Mouse (Mus musculus) midbrain, embryonic 11.5 days (tissue): ENCODE measurements around the gene Kmt2e. TPM values are rescaled to one million over a fixed set of nuclear protein-coding genes. Genes with fewer than 3 reads are reported as not detected.

Source experiments
- ATAC-seq: fragments of 200-750 bp; cut with Nextera tagmentation; 2 replicates; pipeline ENCODE4 v1.8.0; 2017; ENCODE audit warnings: moderate TSS enrichment, moderate library complexity; ENCODE audit not compliant: low FRiP score
- DNase-seq: peaks from one replicate; pipeline ENCODE4 v3.0.0; 2015; ENCODE audit warnings: low spot score; ENCODE audit errors: missing footprints
- H3K27ac ChIP-seq: fragments of 300-500 bp; sonication (generic); 2 replicates; pipeline ENCODE4 v1.5.1; 2014; ENCODE audit warnings: low read depth, low read length
- H3K27me3 ChIP-seq: fragments of 300-500 bp; sonication (generic); 2 replicates; pipeline ENCODE4 v1.6.1; 2014; ENCODE audit warnings: mild to moderate bottlenecking, low read length, moderate library complexity, mixed read lengths; ENCODE audit not compliant: control insufficient read depth, insufficient read depth
- H3K36me3 ChIP-seq: fragments of 300-500 bp; sonication (generic); 2 replicates; pipeline ENCODE4 v1.6.1; 2014; ENCODE audit warnings: mild to moderate bottlenecking, low read length, moderate library complexity, mixed read lengths; ENCODE audit not compliant: control insufficient read depth, insufficient read depth
- H3K4me1 ChIP-seq: fragments of 300-500 bp; sonication (generic); 2 replicates; pipeline ENCODE4 v1.6.1; 2014; ENCODE audit warnings: low read length; ENCODE audit not compliant: control insufficient read depth, insufficient read depth
- H3K4me2 ChIP-seq: fragments of 300-500 bp; sonication (generic); 2 replicates; pipeline ENCODE4 v1.6.1; 2014; ENCODE audit warnings: mild to moderate bottlenecking, moderate library complexity
- H3K4me3 ChIP-seq: fragments of 300-500 bp; sonication (generic); 2 replicates; pipeline ENCODE4 v1.5.1; 2014; ENCODE audit warnings: low read depth, low read length
- H3K9ac ChIP-seq: fragments of 300-500 bp; sonication (generic); 2 replicates; pipeline ENCODE4 v1.6.1; 2014; ENCODE audit warnings: low read length
- H3K9me3 ChIP-seq: fragments of 300-500 bp; sonication (generic); 2 replicates; pipeline ENCODE4 v1.6.1; 2016; ENCODE audit warnings: low read length; ENCODE audit not compliant: control insufficient read depth
- WGBS: fragments of 180-500 bp; shearing (Covaris S2); extraction: QIAGEN DNeasy Blood & Tissue Kit; methylation state at CpG from one replicate; pipeline ENCODE4 v1.1.7; 2014; 5-methylcytosine and 5-hydroxymethylcytosine counted together
- polyA plus RNA-seq: library from polyadenylated mRNA; unstranded; fragments of >200 nt; fragmentation: Nextera tagmentation; extraction: Ambion mirVana; gene quantifications from 2 replicates; pipeline ENCODE4 v1.2.1, GENCODE M21; 2014

The Kmt2e gene
- polyA plus RNA-seq, 1 experiment from 2014 or later = 110 TPM

DNA sequence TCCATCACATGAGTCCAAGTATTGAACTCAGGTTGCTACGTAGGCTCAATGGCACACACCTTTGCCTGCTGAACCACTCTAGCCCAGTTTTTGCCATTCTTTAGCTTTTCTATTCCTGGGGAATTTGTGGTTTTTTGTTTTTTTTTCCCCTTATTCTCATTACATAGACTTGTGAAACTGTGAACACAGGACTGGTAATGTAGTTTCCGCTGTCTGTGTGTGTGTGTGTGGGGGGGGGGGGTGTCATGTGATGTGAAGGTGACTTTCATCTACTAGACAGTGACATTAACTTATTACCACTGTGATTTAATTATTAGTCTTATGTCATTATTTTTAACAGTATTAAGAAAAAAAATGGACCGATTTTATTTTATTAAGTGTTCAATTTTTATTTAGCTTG lies 30.0 kb downstream of the Kmt2e start:
- Histone ChIP-seq H3K27me3 (no peaks in the 10 kb centered on the region), H3K27ac (no peak overlapping the region), H3K36me3 (no peaks in the 10 kb centered on the region; the same call in none of the 2 replicates), H3K4me3 (no peak overlapping the region), H3K9ac (no peak overlapping the region), H3K4me1 (no peaks in the 10 kb centered on the region), H3K4me2 (no peak overlapping the region), H3K9me3 (no peaks in the 10 kb centered on the region)
- DNase-seq (no peak), ATAC-seq (no peak)
- WGBS = 94% methylated on average over 3 of the region's 3 CpGs

GRCm38 (mm10) chr5:23464743-23465142 lies 30.5 kb downstream of the Kmt2e start:
- Histone ChIP-seq H3K4me2 (no peak overlapping the region), H3K9ac (no peak overlapping the region), H3K27ac (no peak overlapping the region), H3K4me3 (no peak overlapping the region), H3K4me1 (no peaks in the 10 kb centered on the region), H3K27me3 (no peaks in the 10 kb centered on the region), H3K36me3 (no peaks in the 10 kb centered on the region; the same call in none of the 2 replicates), H3K9me3 (no peaks in the 10 kb centered on the region)
- WGBS = 90% methylated on average over 8 of the region's 8 CpGs
- ATAC-seq = no peak
- no peak for DNase-seq

DNA sequence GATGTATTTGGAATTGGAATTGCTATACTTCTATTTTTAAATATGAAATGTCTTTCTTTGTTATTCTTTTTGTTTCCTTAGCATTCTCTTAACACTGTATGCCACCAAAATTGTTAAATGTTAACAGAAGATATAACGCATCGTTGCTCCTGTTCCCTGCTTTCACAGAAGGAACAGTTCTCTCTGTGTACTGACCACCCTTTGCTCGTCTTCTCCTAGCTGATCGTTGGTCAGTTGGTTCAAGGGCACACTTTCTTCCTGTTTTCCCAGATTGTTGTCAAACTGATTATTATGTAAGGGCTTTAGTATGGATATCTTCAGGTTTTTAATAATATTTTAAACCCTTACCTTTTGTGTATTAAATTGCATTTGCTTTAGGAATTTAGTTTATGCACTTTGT lies 32.3 kb downstream of the Kmt2e start:
- DNase-seq (no peak), ATAC-seq (no peak)
- H3K27ac ChIP-seq = no peak overlapping the region
- H3K9me3 ChIP-seq = no peaks in the 10 kb centered on the region
- no peak overlapping the region for H3K4me2 ChIP-seq
- no peaks in the 10 kb centered on the region for H3K27me3 ChIP-seq
- H3K4me3 ChIP-seq = no peak overlapping the region
- no peaks in the 10 kb centered on the region; the same call in none of the 2 replicates for H3K36me3 ChIP-seq
- H3K4me1 ChIP-seq = no peaks in the 10 kb centered on the region
- WGBS = 97% methylated on average over 4 of the region's 4 CpGs
- H3K9ac ChIP-seq = no peak overlapping the region

- Histone ChIP-seq H3K4me3 (no peak overlapping the region), H3K9ac (no peak overlapping the region), H3K4me2 (no peak overlapping the region), H3K4me1 (no peaks in the 10 kb centered on the region), H3K27ac (no peak overlapping the region), H3K36me3 (peaks cover 10% of the 10 kb centered on the region), H3K27me3 (no peaks in the 10 kb centered on the region), H3K9me3 (no peaks in the 10 kb centered on the region)
- DNase-seq (no peak), ATAC-seq (no peak)
- 83% methylated on average over 6 of the region's 6 CpGs for WGBS
These were observed 39.0 kb downstream of the Kmt2e start for GRCm38 (mm10) chr5:23473098-23473873.

DNA sequence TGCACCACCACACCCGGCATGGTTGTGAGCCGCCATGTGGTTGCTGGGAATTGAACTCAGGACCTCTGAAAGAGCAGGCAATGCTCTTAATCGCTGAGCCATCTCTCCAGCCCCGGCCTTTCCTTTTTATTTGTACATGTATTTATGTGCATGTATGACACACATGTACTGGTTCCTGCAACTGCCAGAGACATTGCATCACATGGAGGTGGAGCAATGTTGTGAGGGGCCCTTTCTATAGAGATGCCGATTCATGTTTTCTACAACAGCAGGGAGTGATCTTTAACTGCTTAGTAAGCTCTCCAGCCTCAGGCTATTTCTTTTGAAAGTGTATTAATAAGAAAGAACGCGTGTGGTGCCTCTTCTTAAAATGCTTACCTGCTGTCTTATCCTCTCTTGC lies 49.6 kb downstream of the Kmt2e start:
- ATAC-seq (no peak), DNase-seq (no peak)
- no peaks in the 10 kb centered on the region for H3K4me1 ChIP-seq
- peaks cover 16% of the 10 kb centered on the region for H3K36me3 ChIP-seq
- no peaks in the 10 kb centered on the region for H3K9me3 ChIP-seq
- no peaks in the 10 kb centered on the region for H3K27me3 ChIP-seq
- no peak overlapping the region for H3K27ac ChIP-seq
- H3K9ac ChIP-seq = no peak overlapping the region
- H3K4me2 ChIP-seq = no peak overlapping the region
- 95% methylated on average over 7 of the region's 7 CpGs for WGBS
- no peak overlapping the region for H3K4me3 ChIP-seq

DNA sequence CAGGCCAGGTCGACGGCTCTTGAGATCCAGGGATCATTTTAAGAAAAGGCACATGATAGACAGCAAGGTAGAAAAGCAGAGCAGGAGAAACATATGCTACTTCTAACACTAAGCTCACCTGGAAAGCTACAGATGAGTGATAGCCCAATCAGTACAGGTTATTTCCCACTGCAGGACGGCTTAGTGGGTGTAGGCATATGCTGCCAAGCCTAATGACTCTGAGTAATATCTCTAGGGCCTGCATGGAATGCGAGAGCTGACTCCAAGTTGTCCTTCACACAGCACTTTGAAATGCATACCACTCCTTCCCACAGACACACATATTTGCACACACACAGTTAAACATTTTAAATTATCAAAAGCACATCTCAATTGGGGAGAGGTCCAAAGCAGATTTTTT lies 55.0 kb downstream of the Kmt2e start:
- 95% methylated on average over 4 of the region's 4 CpGs for WGBS
- Histone ChIP-seq H3K36me3 (peaks cover 29% of the 10 kb centered on the region), H3K27ac (no peak overlapping the region)

GRCm38 (mm10) chr5:23490797-23491196 lies 56.6 kb downstream of the Kmt2e start:
- no peaks in the 10 kb centered on the region for H3K27me3 ChIP-seq
- DNase-seq = no peak
- WGBS = 40% methylated on average over 2 of the region's 2 CpGs
- no peaks in the 10 kb centered on the region for H3K4me1 ChIP-seq
- no peaks in the 10 kb centered on the region for H3K9me3 ChIP-seq
- no peak overlapping the region for H3K9ac ChIP-seq
- ATAC-seq = no peak
- H3K4me3 ChIP-seq = no peak overlapping the region
- H3K4me2 ChIP-seq = no peak overlapping the region
- no peak overlapping the region for H3K27ac ChIP-seq
- H3K36me3 ChIP-seq = peaks cover 28% of the 10 kb centered on the region

More for the DNA sequence above, 55.0 kb downstream of the Kmt2e start:
- Histone ChIP-seq H3K9ac (no peak overlapping the region), H3K4me1 (no peaks in the 10 kb centered on the region), H3K9me3 (no peaks in the 10 kb centered on the region), H3K27me3 (no peaks in the 10 kb centered on the region), H3K4me3 (no peak overlapping the region), H3K4me2 (no peak overlapping the region)
- DNase-seq (no peak), ATAC-seq (no peak)

GRCm38 (mm10) chr5:23496396-23496795 lies 62.2 kb downstream of the Kmt2e start:
- H3K27ac ChIP-seq = no peak overlapping the region
- peaks cover 45% of the 10 kb centered on the region for H3K36me3 ChIP-seq
- H3K9ac ChIP-seq = no peak overlapping the region
- H3K4me2 ChIP-seq = no peak overlapping the region
- H3K4me1 ChIP-seq = no peaks in the 10 kb centered on the region
- no peak for DNase-seq
- H3K4me3 ChIP-seq = no peak overlapping the region
- ATAC-seq = no peak
- H3K9me3 ChIP-seq = no peaks in the 10 kb centered on the region
- WGBS = 97% methylated on average over 3 of the region's 3 CpGs
- H3K27me3 ChIP-seq = no peaks in the 10 kb centered on the region

GRCm38 (mm10) chr5:23496933-23497332 lies 62.7 kb downstream of the Kmt2e start:
- Histone ChIP-seq H3K4me2 (no peak overlapping the region), H3K27me3 (no peaks in the 10 kb centered on the region), H3K36me3 (peaks cover 49% of the 10 kb centered on the region), H3K4me1 (no peaks in the 10 kb centered on the region), H3K9me3 (no peaks in the 10 kb centered on the region), H3K9ac (no peak overlapping the region), H3K27ac (no peak overlapping the region), H3K4me3 (no peak overlapping the region)
- 99% methylated on average over 5 of the region's 5 CpGs for WGBS
- no peak for ATAC-seq
- no peak for DNase-seq
